Mouse (Mus musculus) liver, embryonic 14.5 days (tissue): ENCODE results near the gene B3gnt2. TPM values are rescaled to one million over a fixed set of nuclear protein-coding genes. Genes with fewer than 3 reads are reported as not detected.

Experiments used
- ATAC-seq: fragments of 200-750 bp; cut with Nextera tagmentation; 2 replicates; pipeline ENCODE4 v1.8.0; 2017; ENCODE audit warnings: moderate number of reproducible peaks, mild to moderate bottlenecking, moderate library complexity; ENCODE audit not compliant: insufficient read depth
- DNase-seq, 3 experiments: peaks; one replicate each; pipeline ENCODE4 v3.0.0-alpha.2; 2012 to 2013; ENCODE audit warnings: low read depth in 3 of 3, low spot score in 3 of 3
- H3K27ac ChIP-seq: fragments of 300-500 bp; sonication (generic); 2 replicates; pipeline ENCODE4 v1.5.1; 2014; ENCODE audit warnings: moderate library complexity, mild to moderate bottlenecking, control low read depth, inconsistent platforms
- H3K27me3 ChIP-seq: fragments of 300-500 bp; sonication (generic); 2 replicates; pipeline ENCODE4 v1.6.1; 2014; ENCODE audit warnings: mild to moderate bottlenecking, low read length, moderate library complexity; ENCODE audit not compliant: control insufficient read depth, insufficient read depth
- H3K36me3 ChIP-seq: fragments of 300-500 bp; sonication (generic); replicated peaks from 2 replicates; pipeline ENCODE4 v1.6.1; 2014; ENCODE audit warnings: low read depth; ENCODE audit not compliant: control insufficient read depth, insufficient read depth
- H3K4me1 ChIP-seq, 2 experiments: fragments of 200-500 bp in 1 of 2; fragments of 300-500 bp in 1 of 2; sonication (generic) in 1 of 2; replicated peaks; 2 replicates each; pipeline ENCODE4 v1.6.1; 2012 to 2014; ENCODE audit warnings: antibody characterized with exemption in 1 of 2, inconsistent platforms in 1 of 2, low read length in 1 of 2; ENCODE audit not compliant: control insufficient read depth in 2 of 2, insufficient read depth in 2 of 2
- H3K4me2 ChIP-seq: fragments of 300-500 bp; sonication (generic); 2 replicates; pipeline ENCODE4 v1.6.1; 2014; ENCODE audit warnings: low read depth, mild to moderate bottlenecking, control low read depth, moderate library complexity
- H3K4me3 ChIP-seq, 2 experiments: fragments of 200-500 bp in 1 of 2; fragments of 300-500 bp in 1 of 2; sonication (generic) in 1 of 2; 2 replicates each; pipeline ENCODE4 v1.5.1; 2012 to 2014; ENCODE audit warnings: low read depth in 2 of 2, low read length in 2 of 2, mild to moderate bottlenecking in 2 of 2, control low read depth in 1 of 2, inconsistent platforms in 1 of 2, moderate library complexity in 1 of 2; ENCODE audit not compliant: insufficient read depth in 1 of 2
- H3K9ac ChIP-seq: fragments of 300-500 bp; sonication (generic); replicated peaks from 2 replicates; pipeline ENCODE4 v1.6.1; 2014; ENCODE audit warnings: mild to moderate bottlenecking, control low read depth, moderate library complexity
- H3K9me3 ChIP-seq: fragments of 300-500 bp; sonication (generic); 2 replicates; pipeline ENCODE4 v1.6.1; 2016; ENCODE audit warnings: low read length, mixed read lengths; ENCODE audit not compliant: control insufficient read depth
- CTCF ChIP-seq: IDR thresholded peaks from 2 replicates; pipeline ENCODE4 v1.5.1; 2016; ENCODE audit warnings: antibody characterized with exemption, low read depth, control low read depth
- EP300 ChIP-seq: IDR thresholded peaks from 2 replicates; pipeline ENCODE4 v1.6.1; 2016; ENCODE audit warnings: antibody characterized with exemption, low read depth
- WGBS: fragments of 180-500 bp; shearing (Covaris S2); extraction: QIAGEN DNeasy Blood & Tissue Kit; methylation state at CpG from one replicate; pipeline ENCODE4 v1.1.7; 2014; ENCODE audit not compliant: insufficient replicate concordance; 5-methylcytosine and 5-hydroxymethylcytosine counted together
- polyA plus RNA-seq, 2 experiments: library from polyadenylated mRNA; depleted of rRNA in 1 of 2; stranded (reverse) in 1 of 2; unstranded in 1 of 2; fragments of >200 nt; fragmentation: Nextera tagmentation in 1 of 2; extraction: Ambion mirVana in 1 of 2; gene quantifications; 2 replicates each; pipeline versions ENCODE4 v1.2.1 to v1.2.3; 2012 to 2014

The B3gnt2 gene
- polyA plus RNA-seq, 2 experiments, result 2.3 to 3.6 TPM

- no peaks in the 10 kb centered on the region for H3K27me3 ChIP-seq
- H3K4me3 ChIP-seq, result no peak overlapping the region
- no peaks in the 10 kb centered on the region for H3K9me3 ChIP-seq
- H3K36me3 ChIP-seq, result no peaks in the 10 kb centered on the region
- TF ChIP-seq EP300 (no peak), CTCF (no peak)
- DNase-seq (no peak), ATAC-seq (no peak)
- no peaks in the 10 kb centered on the region; a peak in 1 of 4 replicates for H3K4me1 ChIP-seq
- WGBS, result 84% methylated on average over 3 of the region's 3 CpGs
- no peak overlapping the region for H3K9ac ChIP-seq
- no peak overlapping the region for H3K27ac ChIP-seq
- H3K4me2 ChIP-seq, result no peak overlapping the region
These were observed 28.5 kb upstream of the B3gnt2 start for GRCm38 (mm10) chr11:22889224-22889623.

- H3K9ac ChIP-seq, result no peak overlapping the region
- H3K4me1 ChIP-seq, result peaks cover 0 to 2% of the 10 kb centered on the region in 2 experiments; a peak in 1 of 4 replicates
- H3K27me3 ChIP-seq, result no peaks in the 10 kb centered on the region; the same call in 1 of the 2 replicates
- no peak overlapping the region for H3K27ac ChIP-seq
- WGBS, result 89% methylated on average over 4 of the region's 4 CpGs
- no peak for TF ChIP-seq CTCF
- no peak for TF ChIP-seq EP300
- no peaks in the 10 kb centered on the region for H3K36me3 ChIP-seq
- no peak for ATAC-seq
- no peak for DNase-seq
- H3K9me3 ChIP-seq, result no peaks in the 10 kb centered on the region
- H3K4me2 ChIP-seq, result no peak overlapping the region
- no peak overlapping the region for H3K4me3 ChIP-seq
These were observed 26.2 kb upstream of the B3gnt2 start for GRCm38 (mm10) chr11:22886991-22887390.

- Histone ChIP-seq H3K9ac (no peak overlapping the region), H3K36me3 (no peaks in the 10 kb centered on the region), H3K27ac (no peak overlapping the region), H3K27me3 (no peaks in the 10 kb centered on the region; the same call in 1 of the 2 replicates), H3K9me3 (no peaks in the 10 kb centered on the region), H3K4me1 (0 out of 4 replicates have a peak, but pooled peaks cover 0 to 2% of the 10 kb centered on the region in 2 experiments), H3K4me3 (no peak overlapping the region), H3K4me2 (no peak overlapping the region)
- no peak for ATAC-seq
- TF ChIP-seq EP300, result no peak
- no peak for TF ChIP-seq CTCF
- no peak for DNase-seq
- 38% methylated on average over 1 of the region's 1 CpGs for WGBS
These were observed 24.6 kb upstream of the B3gnt2 start for GRCm38 (mm10) chr11:22885350-22885749.

DNA sequence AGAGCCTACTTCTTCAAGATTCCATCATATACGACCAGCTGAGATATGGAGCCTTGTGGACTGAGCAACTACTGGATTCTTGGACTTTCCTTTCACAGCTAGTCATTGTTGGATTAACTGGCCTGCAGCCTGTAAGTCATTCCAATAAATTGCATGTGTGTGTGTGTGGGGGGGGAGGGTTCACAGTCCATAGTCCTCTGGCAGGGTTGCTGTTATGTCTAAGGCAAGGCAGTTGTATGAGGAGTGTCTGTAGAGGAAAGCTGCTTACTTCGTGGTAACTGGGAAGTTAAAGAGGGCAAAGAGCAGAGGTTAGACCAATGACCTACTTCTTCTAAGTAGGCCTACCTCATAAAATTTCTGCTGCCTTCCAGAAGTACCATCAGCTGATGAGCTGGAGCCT lies 22.9 kb upstream of the B3gnt2 start:
- H3K27ac ChIP-seq, result no peak overlapping the region
- H3K36me3 ChIP-seq, result no peaks in the 10 kb centered on the region
- TF ChIP-seq CTCF, result no peak
- TF ChIP-seq EP300, result no peak
- 0 out of 4 replicates have a peak, but pooled peaks cover 0 to 2% of the 10 kb centered on the region in 2 experiments for H3K4me1 ChIP-seq
- WGBS, result 62% methylated on average over 2 of the region's 2 CpGs
- no peak overlapping the region for H3K4me2 ChIP-seq
- DNase-seq (no peak), ATAC-seq (no peak)
- H3K9me3 ChIP-seq, result no peaks in the 10 kb centered on the region
- H3K4me3 ChIP-seq, result no peak overlapping the region
- no peak overlapping the region for H3K9ac ChIP-seq
- H3K27me3 ChIP-seq, result no peaks in the 10 kb centered on the region; the same call in 1 of the 2 replicates

- no peaks in the 10 kb centered on the region; the same call in 1 of the 2 replicates for H3K27me3 ChIP-seq
- H3K9me3 ChIP-seq, result no peaks in the 10 kb centered on the region
- no peak for TF ChIP-seq EP300
- no peak for TF ChIP-seq CTCF
- ATAC-seq, result no peak
- 0 out of 4 replicates have a peak, but pooled peaks cover 0 to 2% of the 10 kb centered on the region in 2 experiments for H3K4me1 ChIP-seq
- no peak overlapping the region for H3K27ac ChIP-seq
- no peak for DNase-seq
- no peak overlapping the region for H3K4me2 ChIP-seq
- no peaks in the 10 kb centered on the region for H3K36me3 ChIP-seq
- no peak overlapping the region for H3K9ac ChIP-seq
- no peak overlapping the region for H3K4me3 ChIP-seq
These were observed 22.2 kb upstream of the B3gnt2 start for GRCm38 (mm10) chr11:22882926-22883325.
